Mouse (Mus musculus): ENCODE data around the gene Sh3bp1.

- no peak for TF ChIP-seq ZNF384 (IDR thresholded peaks at IDR 0.05; ENCODE audit: low read depth, low read length)
- TF ChIP-seq CHD2 (IDR thresholded peaks at IDR 0.05; ENCODE audit: low read depth, low read length), result no peak
- no peak for TF ChIP-seq ZC3H11A (IDR thresholded peaks at IDR 0.05; ENCODE audit: borderline replicate concordance, low read depth, low read length)
- TF ChIP-seq MAFK (IDR thresholded peaks at IDR 0.05; ENCODE audit: insufficient read depth, low read depth, low read length), result no peak
These were observed 3.7 kb downstream of the Sh3bp1 start for GRCm38 (mm10) chr15:78903243-78903642.

All from ES-E14 (cell line).